Mouse (Mus musculus) cerebellum, adult 2 months (tissue): ENCODE data around the gene Rasgef1b. TPM values are rescaled to one million over a fixed set of nuclear protein-coding genes. Genes with fewer than 3 reads are reported as not detected.

ENCODE experiments used
- DNase-seq, 2 experiments: peaks; one replicate each; pipeline ENCODE4 v3.0.0; 2021
- H3K27ac ChIP-seq: fragments of 200-500 bp; 2 replicates; pipeline ENCODE4 v1.5.1; 2012; ENCODE audit warnings: low read length, control low read depth, inconsistent platforms; ENCODE audit not compliant: insufficient read depth
- H3K27me3 ChIP-seq: fragments of 200-500 bp; 2 replicates; pipeline ENCODE4 v1.6.1; 2012; ENCODE audit warnings: inconsistent platforms, mild to moderate bottlenecking, low read length, moderate library complexity; ENCODE audit not compliant: control insufficient read depth, insufficient read depth
- H3K4me1 ChIP-seq: fragments of 200-500 bp; 2 replicates; pipeline ENCODE4 v1.6.1; 2011; ENCODE audit warnings: low read length; ENCODE audit not compliant: control insufficient read depth, insufficient read depth
- H3K4me3 ChIP-seq: fragments of 200-500 bp; replicated peaks from 2 replicates; pipeline ENCODE3; 2011; ENCODE audit warnings: mild to moderate bottlenecking, low read depth, low read length, control low read depth; ENCODE audit not compliant: insufficient read depth
- CTCF ChIP-seq: fragments of 200-500 bp; IDR thresholded peaks from 2 replicates; pipeline ENCODE4 v1.5.1; 2011; ENCODE audit warnings: low read depth, mild to moderate bottlenecking, control low read depth, low read length, moderate library complexity, borderline replicate concordance; ENCODE audit not compliant: insufficient read depth
- POLR2A ChIP-seq: fragments of 200-500 bp; IDR thresholded peaks from 2 replicates; pipeline ENCODE4 v1.6.1; 2011; ENCODE audit warnings: low read length, control low read depth, borderline replicate concordance; ENCODE audit not compliant: insufficient read depth
- WGBS: fragments of 180-500 bp; shearing (Covaris S2); methylation state at CpG from one replicate; pipeline ENCODE4 v1.1.7; 2018; 5-methylcytosine and 5-hydroxymethylcytosine counted together
- polyA plus RNA-seq: library from polyadenylated mRNA; depleted of rRNA; stranded (reverse); fragments of >200 nt; gene quantifications from 2 replicates; pipeline ENCODE4 v1.2.3, GENCODE M21; 2012

Gene Rasgef1b
- polyA plus RNA-seq, 1 experiment: 19.6 TPM

DNA sequence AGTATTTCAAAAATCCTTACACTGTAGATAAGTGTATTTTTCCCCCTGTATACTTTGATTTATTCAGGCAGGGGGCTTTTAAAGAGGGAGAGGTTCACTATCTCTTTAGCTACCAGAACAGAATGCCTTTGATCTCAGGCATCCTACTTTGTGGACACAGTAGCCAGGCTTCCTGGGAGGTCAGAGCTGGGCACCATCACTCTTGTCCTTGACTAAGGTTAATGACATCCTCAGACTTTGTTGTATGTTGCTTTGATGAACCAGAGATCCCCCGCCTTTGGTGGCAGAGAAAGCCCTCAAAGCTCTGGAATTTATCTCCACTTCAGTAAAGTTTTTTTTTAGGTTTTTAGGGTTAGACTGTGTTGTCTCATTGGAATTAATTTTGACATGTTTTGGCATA, 343.8 kb downstream of the Rasgef1b start:
- H3K4me3 ChIP-seq: no peak overlapping the region
- H3K27me3 ChIP-seq: no peaks in the 10 kb centered on the region; the same call in 1 of the 2 replicates
- H3K27ac ChIP-seq: no peak overlapping the region
- 96% methylated on average over 1 of the region's 1 CpGs for WGBS
- DNase-seq: no peak
- TF ChIP-seq CTCF (no peak), POLR2A (no peak)
- H3K4me1 ChIP-seq: no peaks in the 10 kb centered on the region

DNA sequence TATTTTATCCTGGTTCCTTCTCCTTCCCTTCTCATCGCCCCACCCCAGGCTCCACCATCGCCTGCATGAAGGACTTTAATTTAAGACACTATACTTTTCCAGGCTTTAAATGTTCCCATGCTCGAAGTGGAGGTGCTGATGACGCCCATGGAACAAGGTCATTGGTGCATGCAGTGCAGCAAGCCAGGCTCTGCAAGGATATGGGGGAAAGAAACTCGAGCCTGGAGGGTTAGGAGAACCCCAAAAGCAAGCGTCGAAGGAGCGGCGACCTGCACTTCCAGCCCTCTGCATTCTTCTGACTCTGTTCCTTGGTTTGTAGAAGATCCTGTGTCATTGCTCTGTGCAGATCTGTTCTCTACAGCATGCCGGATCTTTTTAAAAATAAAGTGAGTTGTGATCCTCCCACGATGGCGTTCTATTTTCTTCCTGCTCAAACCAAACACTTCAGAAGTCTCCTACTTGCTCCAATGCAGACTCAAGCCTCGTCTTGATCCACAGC, 345.0 kb downstream of the Rasgef1b start:
- no peak for DNase-seq
- WGBS: 89% methylated on average over 13 of the region's 13 CpGs
- no peak overlapping the region for H3K27ac ChIP-seq
- no peak overlapping the region for H3K4me3 ChIP-seq
- no peaks in the 10 kb centered on the region for H3K4me1 ChIP-seq
- TF ChIP-seq POLR2A: no peak
- TF ChIP-seq CTCF: no peak
- H3K27me3 ChIP-seq: no peaks in the 10 kb centered on the region; the same call in 1 of the 2 replicates

GRCm38 (mm10) chr5:99382786-99383185, 346.1 kb downstream of the Rasgef1b start:
- no peak overlapping the region for H3K4me3 ChIP-seq
- DNase-seq: no peak
- 81% methylated on average over 5 of the region's 5 CpGs for WGBS
- no peaks in the 10 kb centered on the region for H3K4me1 ChIP-seq
- H3K27ac ChIP-seq: no peak overlapping the region
- TF ChIP-seq POLR2A (no peak), CTCF (no peak)
- H3K27me3 ChIP-seq: no peaks in the 10 kb centered on the region; the same call in 1 of the 2 replicates

- Histone ChIP-seq H3K27ac (no peak overlapping the region), H3K27me3 (no peaks in the 10 kb centered on the region; the same call in 1 of the 2 replicates)
- WGBS: 99% methylated on average over 2 of the region's 2 CpGs
Measured at GRCm38 (mm10) chr5:99381639-99382038, 347.2 kb downstream of the Rasgef1b start.

DNA sequence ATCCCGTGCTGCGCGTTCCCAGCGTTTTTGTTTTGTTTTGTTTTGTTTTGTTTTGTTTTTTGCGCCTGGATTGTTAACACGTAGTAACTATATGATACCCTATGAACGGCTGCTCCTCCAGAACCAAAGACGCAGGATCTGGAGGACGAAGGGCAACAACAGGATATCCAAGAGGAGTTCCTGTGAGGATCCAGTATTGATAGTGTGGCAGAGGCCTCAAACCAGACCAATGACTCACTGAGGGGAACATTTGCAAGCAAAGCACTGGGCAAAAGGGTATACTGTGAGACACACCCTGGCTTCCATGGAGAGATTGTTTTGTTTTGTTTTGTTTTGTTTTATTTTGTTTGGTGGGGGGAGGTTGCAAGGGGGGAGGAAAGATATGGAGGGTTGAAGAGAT, 348.0 kb downstream of the Rasgef1b start:
- TF ChIP-seq POLR2A (no peak), CTCF (no peak)
- WGBS: 98% methylated on average over 9 of the region's 9 CpGs
- no peak overlapping the region for H3K4me3 ChIP-seq
- no peaks in the 10 kb centered on the region for H3K4me1 ChIP-seq
- DNase-seq: no peak
- H3K27me3 ChIP-seq: no peaks in the 10 kb centered on the region; the same call in 1 of the 2 replicates
- H3K27ac ChIP-seq: no peak overlapping the region

More at GRCm38 (mm10) chr5:99381639-99382038, 347.2 kb downstream of the Rasgef1b start:
- TF ChIP-seq CTCF (no peak), POLR2A (no peak)
- no peaks in the 10 kb centered on the region for H3K4me1 ChIP-seq
- no peak for DNase-seq
- H3K4me3 ChIP-seq: no peak overlapping the region

DNA sequence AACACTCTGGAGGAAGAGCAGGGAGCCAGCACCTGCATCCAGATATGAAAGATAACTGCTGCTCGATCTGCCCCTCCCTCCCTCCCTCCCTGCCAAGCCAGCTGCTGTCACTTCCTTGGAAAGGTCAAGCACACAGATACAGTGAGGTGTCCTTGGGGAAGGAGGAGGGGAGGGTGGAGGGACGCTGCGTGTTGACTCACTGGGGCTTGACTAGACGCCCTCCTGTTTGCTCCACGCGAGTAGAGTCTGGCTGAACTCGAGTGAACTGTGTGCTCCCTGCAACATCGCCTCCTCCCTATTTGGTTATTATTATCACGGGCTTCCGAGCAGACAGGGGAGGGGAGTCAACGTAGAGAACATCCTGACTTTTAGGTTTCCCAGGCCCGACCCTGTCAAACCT, 348.7 kb downstream of the Rasgef1b start:
- no peak for DNase-seq
- H3K4me3 ChIP-seq: no peak overlapping the region
- no peak for TF ChIP-seq POLR2A
- TF ChIP-seq CTCF: no peak
- H3K27me3 ChIP-seq: no peaks in the 10 kb centered on the region; the same call in 1 of the 2 replicates
- 57% methylated on average over 12 of the region's 12 CpGs for WGBS
- H3K4me1 ChIP-seq: no peaks in the 10 kb centered on the region
- H3K27ac ChIP-seq: no peak overlapping the region

- WGBS: 83% methylated on average over 11 of the region's 11 CpGs
- Histone ChIP-seq H3K27ac (no peak overlapping the region), H3K4me1 (no peaks in the 10 kb centered on the region), H3K27me3 (no peaks in the 10 kb centered on the region; the same call in 1 of the 2 replicates), H3K4me3 (no peak overlapping the region)
- TF ChIP-seq POLR2A (no peak), CTCF (no peak)
- no peak for DNase-seq
Measured at GRCm38 (mm10) chr5:99378437-99379226, 350.2 kb downstream of the Rasgef1b start.

DNA sequence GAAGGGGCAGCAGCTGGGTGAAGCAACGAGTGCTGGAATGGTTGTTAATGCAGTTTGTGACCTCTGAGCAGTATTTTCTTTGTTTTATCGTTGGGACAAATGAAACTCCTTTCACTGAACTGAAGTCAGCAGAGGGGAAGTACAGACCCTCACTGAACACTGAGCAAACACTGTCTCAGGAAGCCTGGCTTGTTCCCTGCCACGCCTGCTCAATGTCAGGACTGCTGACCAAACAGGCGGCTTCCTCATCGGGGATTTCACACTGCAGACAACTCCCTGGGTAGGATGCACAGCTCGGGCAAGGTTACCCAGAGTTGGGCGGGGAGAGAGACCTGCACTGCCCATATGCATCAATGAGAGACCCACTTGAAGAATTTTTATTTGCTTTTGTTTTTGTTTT, 353.1 kb downstream of the Rasgef1b start:
- no peak overlapping the region for H3K27ac ChIP-seq
- no peak for DNase-seq
- 87% methylated on average over 7 of the region's 7 CpGs for WGBS
- no peaks in the 10 kb centered on the region for H3K4me1 ChIP-seq
- H3K27me3 ChIP-seq: no peaks in the 10 kb centered on the region; the same call in 1 of the 2 replicates
- H3K4me3 ChIP-seq: no peak overlapping the region
- TF ChIP-seq POLR2A (no peak), CTCF (no peak)
